Mouse (Mus musculus) lung, postnatal 36 days (tissue): ENCODE measurements around the gene Ms4a14.

ENCODE experiments used
- DNase-seq: peaks from one replicate; pipeline ENCODE4 v3.0.0; 2022; ENCODE audit warnings: mixed read lengths

The Ms4a14 gene

GRCm38 (mm10) chr19:11262932-11263331 lies 51.3 kb downstream of the Ms4a14 start:
- peak; percentile 14 for DNase-seq

- DNase-seq: no peak
These were observed 52.7 kb downstream of the Ms4a14 start for GRCm38 (mm10) chr19:11261522-11261921.
